Mouse (Mus musculus) limb, embryonic 14.5 days (tissue): Measurements from ENCODE around the gene Cep131. TPM values are rescaled to one million over a fixed set of nuclear protein-coding genes. Genes with fewer than 3 reads are reported as not detected.

Source experiments
- ATAC-seq: fragments of 200-750 bp; cut with Nextera tagmentation; 2 replicates; pipeline ENCODE4 v1.8.0; 2017; ENCODE audit warnings: low read depth, moderate number of reproducible peaks, moderate TSS enrichment; ENCODE audit not compliant: low FRiP score
- DNase-seq: peaks from one replicate; pipeline ENCODE4 v3.0.0-alpha.2; 2015; ENCODE audit warnings: low spot score
- H3K27ac ChIP-seq: fragments of 300-500 bp; sonication (generic); replicated peaks from 2 replicates; pipeline ENCODE4 v1.5.1; 2014; ENCODE audit warnings: low read depth, mild to moderate bottlenecking, low read length, moderate library complexity, mixed read lengths
- H3K27me3 ChIP-seq: fragments of 300-500 bp; sonication (generic); 2 replicates; pipeline ENCODE4 v1.6.1; 2014; ENCODE audit warnings: low read length, mixed read lengths; ENCODE audit not compliant: control insufficient read depth, insufficient read depth
- H3K36me3 ChIP-seq: fragments of 300-500 bp; sonication (generic); 2 replicates; pipeline ENCODE4 v1.6.1; 2014; ENCODE audit warnings: mild to moderate bottlenecking, low read length, moderate library complexity, mixed read lengths; ENCODE audit not compliant: control insufficient read depth, insufficient read depth
- H3K4me1 ChIP-seq: fragments of 300-500 bp; sonication (generic); 2 replicates; pipeline ENCODE4 v1.6.1; 2014; ENCODE audit warnings: antibody characterized with exemption, low read length, mixed read lengths; ENCODE audit not compliant: control insufficient read depth, insufficient read depth
- H3K4me2 ChIP-seq: fragments of 300-500 bp; sonication (generic); replicated peaks from 2 replicates; pipeline ENCODE4 v1.6.1; 2014; ENCODE audit warnings: low read depth, mild to moderate bottlenecking, low read length, moderate library complexity; ENCODE audit not compliant: severe bottlenecking
- H3K4me3 ChIP-seq: fragments of 300-500 bp; sonication (generic); replicated peaks from 2 replicates; pipeline ENCODE4 v1.5.1; 2014; ENCODE audit warnings: low read length
- H3K9ac ChIP-seq: fragments of 300-500 bp; sonication (generic); 2 replicates; pipeline ENCODE4 v1.6.1; 2014; ENCODE audit warnings: mild to moderate bottlenecking, low read depth, low read length, moderate library complexity; ENCODE audit not compliant: severe bottlenecking
- H3K9me3 ChIP-seq: fragments of 300-500 bp; sonication (generic); 2 replicates; pipeline ENCODE4 v1.6.1; 2016; ENCODE audit warnings: low read length; ENCODE audit not compliant: control insufficient read depth
- POLR2A ChIP-seq: fragments of 200-500 bp; IDR thresholded peaks from 2 replicates; pipeline ENCODE4 v1.8.0; 2012; ENCODE audit warnings: inconsistent platforms, mild to moderate bottlenecking, moderate library complexity, borderline replicate concordance; ENCODE audit not compliant: insufficient read depth, insufficient read length; ENCODE audit errors: extremely low read depth
- WGBS: fragments of 180-500 bp; shearing (Covaris S2); extraction: QIAGEN DNeasy Blood & Tissue Kit; methylation state at CpG from one replicate; pipeline ENCODE4 v1.1.7; 2014; 5-methylcytosine and 5-hydroxymethylcytosine counted together
- polyA plus RNA-seq, 2 experiments: library from polyadenylated mRNA; depleted of rRNA in 1 of 2; stranded (reverse) in 1 of 2; unstranded in 1 of 2; fragments of >200 nt; fragmentation: Nextera tagmentation in 1 of 2; extraction: Ambion mirVana in 1 of 2; gene quantifications; 2 replicates each; pipeline versions ENCODE4 v1.2.1 to v1.2.3; 2012 to 2014

The Cep131 gene
- polyA plus RNA-seq, 2 experiments = 23.3 to 31.7 TPM

GRCm38 (mm10) chr11:120022841-120023240, 63.8 kb downstream of the Cep131 start:
- H3K9me3 ChIP-seq = no peaks in the 10 kb centered on the region
- peak overlapping the region; percentile 38 for H3K9ac ChIP-seq
- H3K4me2 ChIP-seq = no peak overlapping the region
- H3K27me3 ChIP-seq = no peaks in the 10 kb centered on the region
- H3K36me3 ChIP-seq = no peaks in the 10 kb centered on the region
- 57% methylated on average over 12 of the region's 12 CpGs for WGBS
- H3K4me1 ChIP-seq = peaks cover 5% of the 10 kb centered on the region
- ATAC-seq = no peak
- DNase-seq = no peak
- H3K4me3 ChIP-seq = no peak overlapping the region
- TF ChIP-seq POLR2A = no peak
- no peak overlapping the region for H3K27ac ChIP-seq

- DNase-seq = no peak
- no peak for ATAC-seq
- H3K9me3 ChIP-seq = no peaks in the 10 kb centered on the region
- H3K4me3 ChIP-seq = no peak overlapping the region
- H3K9ac ChIP-seq = 0 out of 2 replicates have a peak overlapping the region, but pooled peaks have one; percentile 1
- H3K27ac ChIP-seq = no peak overlapping the region
- WGBS = 29% methylated on average over 8 of the region's 8 CpGs
- H3K4me2 ChIP-seq = no peak overlapping the region
- H3K36me3 ChIP-seq = no peaks in the 10 kb centered on the region
- H3K4me1 ChIP-seq = peaks cover 5% of the 10 kb centered on the region
- no peak for TF ChIP-seq POLR2A
- no peaks in the 10 kb centered on the region for H3K27me3 ChIP-seq
Measured at GRCm38 (mm10) chr11:120022216-120022615, 64.4 kb downstream of the Cep131 start.

DNA sequence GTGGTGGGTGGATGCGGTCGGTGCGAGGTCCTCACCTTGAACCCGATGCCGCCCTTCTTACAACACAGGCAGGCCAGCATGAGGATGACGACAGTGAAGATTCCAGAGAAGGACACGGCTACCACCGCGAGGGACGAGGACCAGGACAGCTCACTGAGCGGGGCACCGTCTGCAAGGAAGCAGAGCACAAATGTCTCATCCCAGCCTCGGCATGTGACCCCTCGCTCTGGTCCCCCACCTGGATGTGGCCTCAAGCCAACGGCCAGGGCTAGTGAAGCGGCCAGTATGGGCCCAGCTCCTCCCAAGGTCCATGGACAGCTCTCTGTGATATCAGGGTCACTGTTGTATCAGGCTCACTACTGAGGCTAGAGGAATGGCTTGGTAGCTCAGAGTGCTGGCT, 65.3 kb downstream of the Cep131 start:
- Histone ChIP-seq H3K27ac (no peak overlapping the region), H3K9ac (no peak overlapping the region), H3K4me3 (no peak overlapping the region), H3K4me1 (peaks cover 5% of the 10 kb centered on the region), H3K36me3 (no peaks in the 10 kb centered on the region), H3K27me3 (no peaks in the 10 kb centered on the region), H3K9me3 (no peaks in the 10 kb centered on the region), H3K4me2 (no peak overlapping the region)
- WGBS = 89% methylated on average over 15 of the region's 16 CpGs
- DNase-seq (no peak), ATAC-seq (no peak)
- TF ChIP-seq POLR2A = no peak

GRCm38 (mm10) chr11:120019542-120020440, 66.8 kb downstream of the Cep131 start:
- H3K27ac ChIP-seq = no peak overlapping the region
- H3K4me2 ChIP-seq = no peak overlapping the region
- no peak for DNase-seq
- H3K4me1 ChIP-seq = peaks cover 5% of the 10 kb centered on the region
- H3K9me3 ChIP-seq = no peaks in the 10 kb centered on the region
- no peak for ATAC-seq
- 52% methylated on average over 23 of the region's 23 CpGs for WGBS
- no peak for TF ChIP-seq POLR2A
- no peaks in the 10 kb centered on the region for H3K36me3 ChIP-seq
- H3K27me3 ChIP-seq = no peaks in the 10 kb centered on the region
- H3K4me3 ChIP-seq = no peak overlapping the region
- no peak overlapping the region for H3K9ac ChIP-seq

GRCm38 (mm10) chr11:120017011-120017410, 69.6 kb downstream of the Cep131 start:
- no peak overlapping the region for H3K9ac ChIP-seq
- no peaks in the 10 kb centered on the region for H3K36me3 ChIP-seq
- ATAC-seq = no peak
- H3K4me2 ChIP-seq = no peak overlapping the region
- H3K27me3 ChIP-seq = no peaks in the 10 kb centered on the region
- H3K27ac ChIP-seq = no peak overlapping the region
- no peak overlapping the region for H3K4me3 ChIP-seq
- DNase-seq = no peak
- 79% methylated on average over 8 of the region's 8 CpGs for WGBS
- TF ChIP-seq POLR2A = no peak
- no peaks in the 10 kb centered on the region for H3K9me3 ChIP-seq
- H3K4me1 ChIP-seq = 0 out of 2 replicates have a peak, but pooled peaks cover 2% of the 10 kb centered on the region
